Mouse (Mus musculus) liver, postnatal 0 days (tissue): Measurements from ENCODE around the gene Slc25a17.

Source experiments
- CTCF ChIP-seq: sonication (generic); IDR thresholded peaks from 2 replicates; pipeline ENCODE4 v1.5.1; 2016; ENCODE audit warnings: antibody characterized with exemption, low read depth
- EP300 ChIP-seq: IDR thresholded peaks from 2 replicates; pipeline ENCODE4 v1.6.1; 2016; ENCODE audit warnings: antibody characterized with exemption, low read depth, mild to moderate bottlenecking

DNA sequence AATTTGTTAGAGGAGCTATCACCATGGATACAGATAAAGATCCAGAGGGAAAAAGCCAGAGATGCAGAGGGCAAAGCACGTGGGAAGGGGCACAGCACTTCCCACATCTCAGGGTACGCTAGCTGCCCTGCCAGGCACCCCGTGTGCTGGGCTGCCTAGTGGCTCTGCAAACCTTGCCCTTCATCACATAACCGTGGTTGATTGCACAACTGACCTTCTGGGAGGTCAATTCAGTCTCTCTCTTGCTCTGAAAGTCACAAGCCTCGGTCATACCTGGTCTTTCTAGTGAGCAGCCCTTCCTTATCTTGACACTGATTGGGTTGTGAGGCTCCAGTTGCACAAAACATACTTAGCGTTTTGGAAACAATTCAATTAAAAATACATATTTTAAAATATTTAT is 62.4 kb downstream of the Slc25a17 start:
- TF ChIP-seq CTCF, result no peak
- no peak for TF ChIP-seq EP300
